Mouse (Mus musculus) C2C12 (cell line): ENCODE measurements at regions not wholly inside any gene's neighbourhood (a gene's known extent, or its start where the extent isn't known, plus 50 kb on each side); places are given as distances from the start of the nearest gene placed in this dataset.

Experiments used
- H3K27me3 ChIP-seq: one replicate; pipeline ENCODE4 v1.6.1; 2011; ENCODE audit not compliant: control insufficient read depth, insufficient read depth, insufficient read length
- H3K36me3 ChIP-seq: one replicate; pipeline ENCODE4 v1.6.1; 2011; ENCODE audit not compliant: control insufficient read depth, insufficient read depth
- H3K4me3 ChIP-seq: one replicate; pipeline ENCODE4 v1.5.1; 2011; ENCODE audit warnings: mild to moderate bottlenecking, control low read depth; ENCODE audit not compliant: poor library complexity, insufficient read depth, severe bottlenecking
- H3K79me2 ChIP-seq: one replicate; pipeline ENCODE4 v1.6.1; 2011; ENCODE audit not compliant: control insufficient read depth, insufficient read depth
- H3K79me3 ChIP-seq: one replicate; pipeline ENCODE4 v1.6.1; 2011; ENCODE audit warnings: low read depth, control low read depth
- H3ac ChIP-seq: one replicate; pipeline ENCODE3; 2011; ENCODE audit warnings: low read depth; ENCODE audit not compliant: control insufficient read depth, insufficient read length
- CEBPB ChIP-seq: IDR thresholded peaks from one replicate; pipeline ENCODE4 v1.6.1; 2011; ENCODE audit warnings: low read depth, mild to moderate bottlenecking, control low read depth, moderate library complexity
- CTCF ChIP-seq: IDR thresholded peaks from one replicate; pipeline ENCODE4 v1.5.1; 2011; ENCODE audit not compliant: control insufficient read depth, insufficient read depth, insufficient read length
- FOSL1 ChIP-seq: IDR thresholded peaks from one replicate; pipeline ENCODE4 v1.8.0; 2011; ENCODE audit warnings: mild to moderate bottlenecking, low read length; ENCODE audit not compliant: poor library complexity, insufficient read depth, severe bottlenecking
- MAX ChIP-seq: IDR thresholded peaks from one replicate; pipeline ENCODE4 v1.6.1; 2011; ENCODE audit warnings: mild to moderate bottlenecking, control low read depth
- MYOD1 ChIP-seq: IDR thresholded peaks from one replicate; pipeline ENCODE4 v1.6.1; 2011; ENCODE audit warnings: low read depth; ENCODE audit not compliant: control insufficient read depth, insufficient read length
- MYOG ChIP-seq: IDR thresholded peaks from one replicate; pipeline ENCODE4 v1.6.1; 2011; ENCODE audit not compliant: control insufficient read depth, insufficient read length; ENCODE audit errors: extremely low read depth
- USF1 ChIP-seq: IDR thresholded peaks from one replicate; pipeline ENCODE4 v1.6.1; 2011; ENCODE audit warnings: low read depth, mild to moderate bottlenecking, control low read depth, moderate library complexity

GRCm38 (mm10) chr11:19530652-19531051 is 393.5 kb upstream of the Spred2 start:
- no peak for TF ChIP-seq USF1
- TF ChIP-seq MYOD1: no peak
- no peak for TF ChIP-seq MAX
- TF ChIP-seq FOSL1: no peak
- TF ChIP-seq CEBPB: no peak
- no peak for TF ChIP-seq MYOG
- no peak for TF ChIP-seq CTCF
- Histone ChIP-seq H3K79me3 (no peaks in the 10 kb centered on the region), H3K36me3 (no peaks in the 10 kb centered on the region), H3K79me2 (no peaks in the 10 kb centered on the region), H3ac (no peak overlapping the region), H3K4me3 (no peak overlapping the region), H3K27me3 (no peaks in the 10 kb centered on the region)

GRCm38 (mm10) chr11:19531255-19532003 is 392.7 kb upstream of the Spred2 start:
- Histone ChIP-seq H3K79me2 (no peaks in the 10 kb centered on the region), H3K4me3 (no peak overlapping the region), H3K79me3 (no peaks in the 10 kb centered on the region), H3ac (no peak overlapping the region), H3K36me3 (no peaks in the 10 kb centered on the region), H3K27me3 (no peaks in the 10 kb centered on the region)
- no peak for TF ChIP-seq CTCF
- TF ChIP-seq CEBPB: no peak
- TF ChIP-seq MYOG: no peak
- TF ChIP-seq MAX: no peak
- no peak for TF ChIP-seq FOSL1
- TF ChIP-seq MYOD1: no peak
- no peak for TF ChIP-seq USF1

- no peak overlapping the region for H3ac ChIP-seq
- no peaks in the 10 kb centered on the region for H3K79me3 ChIP-seq
- H3K79me2 ChIP-seq: no peaks in the 10 kb centered on the region
- H3K36me3 ChIP-seq: no peaks in the 10 kb centered on the region
- no peaks in the 10 kb centered on the region for H3K27me3 ChIP-seq
- H3K4me3 ChIP-seq: no peak overlapping the region
- TF ChIP-seq CEBPB (no peak), FOSL1 (no peak), MYOD1 (no peak), MYOG (no peak), MAX (no peak), CTCF (no peak), USF1 (no peak)
These were observed 391.3 kb upstream of the Spred2 start for GRCm38 (mm10) chr11:19532867-19533266.

- H3K27me3 ChIP-seq: no peaks in the 10 kb centered on the region
- H3K4me3 ChIP-seq: no peak overlapping the region
- H3ac ChIP-seq: no peak overlapping the region
- no peaks in the 10 kb centered on the region for H3K36me3 ChIP-seq
- TF ChIP-seq MYOD1 (no peak), USF1 (no peak), FOSL1 (no peak), MAX (no peak), MYOG (no peak), CEBPB (no peak), CTCF (no peak)
- no peaks in the 10 kb centered on the region for H3K79me3 ChIP-seq
- H3K79me2 ChIP-seq: no peaks in the 10 kb centered on the region
These were observed 390.5 kb upstream of the Spred2 start for GRCm38 (mm10) chr11:19533701-19534100.

GRCm38 (mm10) chr11:19535215-19535614 is 389.0 kb upstream of the Spred2 start:
- TF ChIP-seq CEBPB (no peak), MAX (no peak), MYOD1 (no peak), USF1 (no peak), FOSL1 (no peak), MYOG (no peak), CTCF (no peak)
- Histone ChIP-seq H3K79me3 (no peaks in the 10 kb centered on the region), H3K36me3 (no peaks in the 10 kb centered on the region)

GRCm38 (mm10) chr11:19546226-19546625 is 377.9 kb upstream of the Spred2 start:
- H3K79me2 ChIP-seq: no peaks in the 10 kb centered on the region
- no peak overlapping the region for H3K4me3 ChIP-seq
- H3ac ChIP-seq: no peak overlapping the region
- no peaks in the 10 kb centered on the region for H3K27me3 ChIP-seq
- TF ChIP-seq FOSL1 (no peak), USF1 (no peak), MYOG (no peak), MAX (no peak), CEBPB (no peak), CTCF (no peak), MYOD1 (no peak)
- H3K36me3 ChIP-seq: no peaks in the 10 kb centered on the region
- H3K79me3 ChIP-seq: no peaks in the 10 kb centered on the region

More at GRCm38 (mm10) chr11:19535215-19535614, 389.0 kb upstream of the Spred2 start:
- H3ac ChIP-seq: no peak overlapping the region
- H3K79me2 ChIP-seq: no peaks in the 10 kb centered on the region
- H3K27me3 ChIP-seq: no peaks in the 10 kb centered on the region
- H3K4me3 ChIP-seq: no peak overlapping the region
